Mouse (Mus musculus) C2C12 (cell line): ENCODE data around the gene Rgp1. TPM values are rescaled to one million over a fixed set of nuclear protein-coding genes. Genes with fewer than 3 reads are reported as not detected.
"Not testable (repeated sequence)": the region's sequence is repeated elsewhere in the genome, so short reads cannot be mapped to it uniquely, and the experiment has no call there.

Experiments used
- H3K27me3 ChIP-seq: one replicate; pipeline ENCODE4 v1.6.1; 2011; ENCODE audit not compliant: control insufficient read depth, insufficient read depth, insufficient read length
- H3K36me3 ChIP-seq: one replicate; pipeline ENCODE4 v1.6.1; 2011; ENCODE audit not compliant: control insufficient read depth, insufficient read depth
- H3K4me3 ChIP-seq: one replicate; pipeline ENCODE4 v1.5.1; 2011; ENCODE audit warnings: mild to moderate bottlenecking, control low read depth; ENCODE audit not compliant: poor library complexity, insufficient read depth, severe bottlenecking
- H3K79me2 ChIP-seq: one replicate; pipeline ENCODE4 v1.6.1; 2011; ENCODE audit not compliant: control insufficient read depth, insufficient read depth
- H3K79me3 ChIP-seq: one replicate; pipeline ENCODE4 v1.6.1; 2011; ENCODE audit warnings: low read depth, control low read depth
- H3ac ChIP-seq: one replicate; pipeline ENCODE3; 2011; ENCODE audit warnings: low read depth; ENCODE audit not compliant: control insufficient read depth, insufficient read length
- CEBPB ChIP-seq: IDR thresholded peaks from one replicate; pipeline ENCODE4 v1.6.1; 2011; ENCODE audit warnings: low read depth, mild to moderate bottlenecking, control low read depth, moderate library complexity
- CTCF ChIP-seq: IDR thresholded peaks from one replicate; pipeline ENCODE4 v1.5.1; 2011; ENCODE audit not compliant: control insufficient read depth, insufficient read depth, insufficient read length
- FOSL1 ChIP-seq: IDR thresholded peaks from one replicate; pipeline ENCODE4 v1.8.0; 2011; ENCODE audit warnings: mild to moderate bottlenecking, low read length; ENCODE audit not compliant: poor library complexity, insufficient read depth, severe bottlenecking
- MAX ChIP-seq: IDR thresholded peaks from one replicate; pipeline ENCODE4 v1.6.1; 2011; ENCODE audit warnings: mild to moderate bottlenecking, control low read depth
- MYOD1 ChIP-seq: IDR thresholded peaks from one replicate; pipeline ENCODE4 v1.6.1; 2011; ENCODE audit warnings: low read depth; ENCODE audit not compliant: control insufficient read depth, insufficient read length
- MYOG ChIP-seq: IDR thresholded peaks from one replicate; pipeline ENCODE4 v1.6.1; 2011; ENCODE audit not compliant: control insufficient read depth, insufficient read length; ENCODE audit errors: extremely low read depth
- USF1 ChIP-seq: IDR thresholded peaks from one replicate; pipeline ENCODE4 v1.6.1; 2011; ENCODE audit warnings: low read depth, mild to moderate bottlenecking, control low read depth, moderate library complexity
- polyA plus RNA-seq: library from polyadenylated mRNA; unstranded; fragments of >200 nt; fragmentation: generic; extraction: Trizol; gene quantifications from one replicate; pipeline ENCODE4 v1.2.1, GENCODE M21; 2012; ENCODE audit warnings: missing spikeins

Gene Rgp1
- polyA plus RNA-seq, 1 experiment: 22.6 TPM

- Histone ChIP-seq H3K27me3 (no peaks in the 10 kb centered on the region), H3K36me3 (no peaks in the 10 kb centered on the region), H3K4me3 (no peak overlapping the region), H3K79me3 (no peaks in the 10 kb centered on the region), H3ac (no peak overlapping the region), H3K79me2 (no peaks in the 10 kb centered on the region)
- TF ChIP-seq MYOG (no peak), FOSL1 (no peak), MAX (no peak), CTCF (no peak), USF1 (no peak), CEBPB (no peak), MYOD1 (no peak)
Measured at GRCm38 (mm10) chr4:43593453-43593852, 14.9 kb downstream of the Rgp1 start.

DNA sequence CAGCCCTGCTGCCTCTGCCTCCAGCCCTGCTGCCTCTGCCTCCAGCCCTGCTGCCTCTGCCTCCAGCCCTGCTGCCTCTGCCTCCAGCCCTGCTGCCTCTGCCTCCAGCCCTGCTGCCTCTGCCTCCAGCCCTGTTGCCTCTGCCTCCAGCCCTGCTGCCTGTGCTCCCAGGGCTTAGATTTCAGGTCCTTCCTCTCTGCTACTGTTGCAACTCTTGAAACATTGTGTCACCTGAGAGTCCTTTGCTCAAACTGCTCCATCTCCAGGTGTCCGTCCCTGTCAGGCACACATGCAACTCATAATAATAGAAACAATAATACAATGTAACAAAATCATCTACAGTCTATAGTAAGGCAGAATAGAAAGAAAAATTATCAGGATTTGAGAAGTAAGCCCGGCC, 18.1 kb downstream of the Rgp1 start:
- not testable (repeated sequence) for H3K4me3 ChIP-seq, H3K27me3 ChIP-seq, H3K36me3 ChIP-seq

GRCm38 (mm10) chr4:43598200-43598599, 19.7 kb downstream of the Rgp1 start:
- TF ChIP-seq CEBPB: no peak
- no peak for TF ChIP-seq MYOG
- no peak for TF ChIP-seq MAX
- no peak for TF ChIP-seq FOSL1
- no peak for TF ChIP-seq MYOD1
- no peak for TF ChIP-seq CTCF
- Histone ChIP-seq H3K79me3 (no peaks in the 10 kb centered on the region), H3K36me3 (no peaks in the 10 kb centered on the region), H3K27me3 (no peaks in the 10 kb centered on the region), H3ac (no peak overlapping the region), H3K4me3 (no peak overlapping the region), H3K79me2 (no peaks in the 10 kb centered on the region)

More for the DNA sequence above, 18.1 kb downstream of the Rgp1 start:
- H3ac ChIP-seq, H3K79me2 ChIP-seq, H3K79me3 ChIP-seq: not testable (repeated sequence)

GRCm38 (mm10) chr4:43598650-43599380, 20.3 kb downstream of the Rgp1 start:
- H3K79me3 ChIP-seq: no peaks in the 10 kb centered on the region
- H3K4me3 ChIP-seq: no peak overlapping the region
- no peak overlapping the region for H3ac ChIP-seq
- no peaks in the 10 kb centered on the region for H3K36me3 ChIP-seq
- no peaks in the 10 kb centered on the region for H3K79me2 ChIP-seq
- no peaks in the 10 kb centered on the region for H3K27me3 ChIP-seq
- TF ChIP-seq CEBPB (no peak), MYOD1 (no peak), FOSL1 (no peak), MAX (no peak), MYOG (no peak), USF1 (no peak), CTCF (no peak)

DNA sequence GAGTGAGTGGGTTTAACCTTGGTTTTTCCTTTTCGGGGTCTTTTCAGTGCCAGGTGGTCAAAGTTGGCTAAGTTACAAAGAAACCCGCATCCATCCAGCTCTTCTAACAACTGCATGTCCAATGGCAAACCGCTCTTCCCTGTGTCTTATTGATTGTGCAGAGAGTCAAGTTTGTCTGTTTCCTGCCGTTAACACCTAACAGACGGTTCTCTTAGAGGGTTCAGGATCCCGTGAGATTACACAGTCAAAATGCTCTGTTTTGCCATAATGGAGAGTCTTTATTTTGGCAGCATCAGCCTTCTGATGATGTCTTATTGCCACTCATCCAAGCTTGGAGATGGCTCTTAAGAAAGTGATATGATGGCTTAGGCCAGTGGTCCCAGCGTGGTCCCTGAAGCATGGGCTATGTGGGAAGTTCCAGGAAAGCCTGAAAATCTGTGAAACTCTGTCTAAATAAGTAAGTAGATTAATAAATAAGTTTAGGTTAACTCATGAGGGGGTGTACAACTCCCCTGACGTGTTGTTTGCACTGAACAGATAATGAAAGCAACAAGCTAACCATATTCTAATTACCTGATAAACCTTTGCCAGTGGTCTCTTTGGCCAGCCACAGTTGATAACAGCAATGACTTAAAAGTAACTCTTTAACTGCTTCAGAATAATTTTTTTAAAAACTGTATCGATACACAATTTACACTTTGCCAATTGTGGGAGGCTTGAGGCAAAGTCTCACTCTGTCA, 21.9 kb downstream of the Rgp1 start:
- no peaks in the 10 kb centered on the region for H3K27me3 ChIP-seq
- TF ChIP-seq CTCF: no peak
- no peak for TF ChIP-seq MAX
- TF ChIP-seq MYOG: no peak
- no peak for TF ChIP-seq USF1
- TF ChIP-seq FOSL1: no peak
- no peak for TF ChIP-seq MYOD1
- TF ChIP-seq CEBPB: no peak
- H3K79me3 ChIP-seq: no peaks in the 10 kb centered on the region
- H3K4me3 ChIP-seq: no peak overlapping the region
- no peaks in the 10 kb centered on the region for H3K36me3 ChIP-seq
- no peaks in the 10 kb centered on the region for H3K79me2 ChIP-seq
- no peak overlapping the region for H3ac ChIP-seq

GRCm38 (mm10) chr4:43604099-43604498, 25.6 kb downstream of the Rgp1 start:
- Histone ChIP-seq H3K36me3 (no peaks in the 10 kb centered on the region), H3K79me2 (no peaks in the 10 kb centered on the region), H3K4me3 (no peak overlapping the region), H3K27me3 (no peaks in the 10 kb centered on the region), H3ac (no peak overlapping the region), H3K79me3 (no peaks in the 10 kb centered on the region)
- no peak for TF ChIP-seq FOSL1
- no peak for TF ChIP-seq CEBPB
- no peak for TF ChIP-seq USF1
- no peak for TF ChIP-seq MAX
- TF ChIP-seq MYOG: no peak
- no peak for TF ChIP-seq CTCF
- no peak for TF ChIP-seq MYOD1
